ENCODE assay signal across 23 mouse cellular contexts in genomic region chr1:149021273-149021672, GRCm38 (mm10).
A peak's percentile ranks its signal among the peaks of the same experiment; 100 is the strongest.
DNase-seq lines count a peak whose midpoint lies in the region; ATAC-seq and TF ChIP-seq lines count a peak whose summit lies in the region.
"Had no signal": no experiment of that assay in that cellular context is flagged by ENCODE, and none has a peak within 500 bp of the region (broad histone marks: within the 10 kb centered on the region; RNA-seq: fewer than 3 reads in every experiment).

No protein-coding gene starts in this region.

- WGBS in hindbrain, embryonic 11.5 days, result 97% methylated on average over 1 of the region's 1 CpGs
- 90% methylated on average over 1 of the region's 1 CpGs for WGBS in hindbrain, embryonic 10.5 days
- WGBS in hindbrain, embryonic 16.5 days, result 74% methylated on average over 1 of the region's 1 CpGs
- WGBS in hindbrain, embryonic 14.5 days, result 77% methylated on average over 1 of the region's 1 CpGs
- 81% methylated on average over 1 of the region's 1 CpGs for WGBS in midbrain, postnatal 0 days
- 89% methylated on average over 1 of the region's 1 CpGs for WGBS in midbrain, embryonic 11.5 days
- 64% methylated on average over 1 of the region's 1 CpGs for WGBS in hindbrain, postnatal 0 days

- no peaks in the 10 kb centered on the region for H3K4me1 ChIP-seq in hindbrain, embryonic 11.5 days (replicated peaks; ENCODE audit: control insufficient read depth, insufficient read depth, low read length)
- no peaks in the 10 kb centered on the region for H3K4me1 ChIP-seq in hindbrain, embryonic 10.5 days (replicated peaks)
- H3K4me1 ChIP-seq in hindbrain, embryonic 16.5 days (ENCODE audit: control insufficient read depth, insufficient read depth, low read depth, low read length), result no peaks in the 10 kb centered on the region
- no peaks in the 10 kb centered on the region for H3K4me1 ChIP-seq in hindbrain, embryonic 14.5 days (replicated peaks; ENCODE audit: control insufficient read depth, insufficient read depth, low read length)
- no peaks in the 10 kb centered on the region for H3K4me1 ChIP-seq in midbrain, postnatal 0 days (ENCODE audit: insufficient read depth, low read length)
- H3K4me1 ChIP-seq in midbrain, embryonic 11.5 days (ENCODE audit: control insufficient read depth, insufficient read depth, low read length), result no peaks in the 10 kb centered on the region
- H3K4me1 ChIP-seq in hindbrain, postnatal 0 days (ENCODE audit: insufficient read depth, low read length), result no peaks in the 10 kb centered on the region
- H3K4me1 ChIP-seq: embryonic facial prominence, embryonic 13.5 days; embryonic facial prominence, embryonic 15.5 days; forebrain, embryonic 10.5 days; forebrain, embryonic 12.5 days had no signal

- H3K4me3 ChIP-seq in hindbrain, embryonic 11.5 days (ENCODE audit: low read depth, low read length), result no peak overlapping the region
- no peak overlapping the region for H3K4me3 ChIP-seq in hindbrain, embryonic 10.5 days
- no peak overlapping the region for H3K4me3 ChIP-seq in hindbrain, embryonic 16.5 days (ENCODE audit: low read length)
- no peak overlapping the region for H3K4me3 ChIP-seq in hindbrain, embryonic 14.5 days (replicated peaks; ENCODE audit: low read length)
- no peak overlapping the region for H3K4me3 ChIP-seq in midbrain, postnatal 0 days (ENCODE audit: low read depth, low read length)
- no peak overlapping the region for H3K4me3 ChIP-seq in midbrain, embryonic 11.5 days (ENCODE audit: low read depth, low read length)
- no peak overlapping the region for H3K4me3 ChIP-seq in hindbrain, postnatal 0 days (ENCODE audit: low read length)
- H3K4me3 ChIP-seq: embryonic facial prominence, embryonic 13.5 days; embryonic facial prominence, embryonic 15.5 days; erythroblast, embryonic 14.5 days; forebrain, embryonic 10.5 days; forebrain, embryonic 12.5 days had no signal

- no peaks in the 10 kb centered on the region for H3K27me3 ChIP-seq in hindbrain, embryonic 11.5 days (ENCODE audit: control insufficient read depth, insufficient read depth, low read length)
- H3K27me3 ChIP-seq in hindbrain, embryonic 10.5 days (ENCODE audit: insufficient read depth, poor library complexity, severe bottlenecking), result no peaks in the 10 kb centered on the region
- H3K27me3 ChIP-seq in hindbrain, embryonic 16.5 days (replicated peaks; ENCODE audit: control insufficient read depth, insufficient read depth, low read length), result no peaks in the 10 kb centered on the region
- no peaks in the 10 kb centered on the region for H3K27me3 ChIP-seq in hindbrain, embryonic 14.5 days (ENCODE audit: control insufficient read depth, insufficient read depth, low read length)
- H3K27me3 ChIP-seq in midbrain, postnatal 0 days (ENCODE audit: insufficient read depth, low read length), result no peaks in the 10 kb centered on the region
- H3K27me3 ChIP-seq in midbrain, embryonic 11.5 days (ENCODE audit: control insufficient read depth, insufficient read depth, low read length), result no peaks in the 10 kb centered on the region
- H3K27me3 ChIP-seq in hindbrain, postnatal 0 days (ENCODE audit: insufficient read depth, low read length), result no peaks in the 10 kb centered on the region
- H3K27me3 ChIP-seq: embryonic facial prominence, embryonic 13.5 days; embryonic facial prominence, embryonic 15.5 days; forebrain, embryonic 12.5 days had no signal

- no peak overlapping the region for H3K4me2 ChIP-seq in hindbrain, embryonic 11.5 days (replicated peaks; ENCODE audit: low read depth, low read length)
- H3K4me2 ChIP-seq in hindbrain, embryonic 16.5 days (ENCODE audit: low read length), result no peak overlapping the region
- no peak overlapping the region for H3K4me2 ChIP-seq in hindbrain, embryonic 14.5 days (replicated peaks)
- no peak overlapping the region for H3K4me2 ChIP-seq in midbrain, postnatal 0 days (ENCODE audit: low read depth, low read length, poor library complexity, severe bottlenecking)
- no peak overlapping the region for H3K4me2 ChIP-seq in midbrain, embryonic 11.5 days
- H3K4me2 ChIP-seq in hindbrain, postnatal 0 days (ENCODE audit: low read depth, low read length), result no peak overlapping the region
- H3K4me2 ChIP-seq: embryonic facial prominence, embryonic 13.5 days; embryonic facial prominence, embryonic 15.5 days; forebrain, embryonic 12.5 days had no signal

- no peaks in the 10 kb centered on the region for H3K36me3 ChIP-seq in hindbrain, embryonic 11.5 days (ENCODE audit: control insufficient read depth, insufficient read depth, low read length)
- no peaks in the 10 kb centered on the region for H3K36me3 ChIP-seq in hindbrain, embryonic 10.5 days
- no peaks in the 10 kb centered on the region for H3K36me3 ChIP-seq in hindbrain, embryonic 16.5 days (ENCODE audit: control insufficient read depth, insufficient read depth, low read length)
- no peaks in the 10 kb centered on the region for H3K36me3 ChIP-seq in hindbrain, embryonic 14.5 days (replicated peaks; ENCODE audit: control insufficient read depth, insufficient read depth)
- H3K36me3 ChIP-seq in midbrain, postnatal 0 days (ENCODE audit: insufficient read depth, low read length), result no peaks in the 10 kb centered on the region
- H3K36me3 ChIP-seq in midbrain, embryonic 11.5 days (ENCODE audit: control insufficient read depth, insufficient read depth, low read length), result no peaks in the 10 kb centered on the region
- H3K36me3 ChIP-seq in hindbrain, postnatal 0 days (ENCODE audit: insufficient read depth, low read length), result no peaks in the 10 kb centered on the region
- H3K36me3 ChIP-seq: embryonic facial prominence, embryonic 13.5 days; embryonic facial prominence, embryonic 15.5 days; forebrain, embryonic 10.5 days; forebrain, embryonic 12.5 days had no signal

- no peak overlapping the region for H3K27ac ChIP-seq in hindbrain, embryonic 11.5 days (ENCODE audit: low read depth, low read length)
- no peak overlapping the region for H3K27ac ChIP-seq in hindbrain, embryonic 10.5 days
- H3K27ac ChIP-seq in hindbrain, embryonic 16.5 days (ENCODE audit: low read depth, low read length), result no peak overlapping the region
- no peak overlapping the region for H3K27ac ChIP-seq in hindbrain, embryonic 14.5 days
- no peak overlapping the region for H3K27ac ChIP-seq in midbrain, postnatal 0 days (ENCODE audit: low read depth, low read length)
- no peak overlapping the region for H3K27ac ChIP-seq in midbrain, embryonic 11.5 days (ENCODE audit: low read depth, low read length)
- H3K27ac ChIP-seq in hindbrain, postnatal 0 days, result no peak overlapping the region
- H3K27ac ChIP-seq: embryonic facial prominence, embryonic 13.5 days; embryonic facial prominence, embryonic 15.5 days; forebrain, embryonic 10.5 days; forebrain, embryonic 12.5 days had no signal

- no peak for DNase-seq in hindbrain, embryonic 11.5 days (ENCODE audit: low spot score)
- no peak for DNase-seq in hindbrain, embryonic 10.5 days (ENCODE audit: low spot score)
- DNase-seq in hindbrain, embryonic 14.5 days (ENCODE audit: low spot score), result no peak
- DNase-seq in midbrain, postnatal 0 days (ENCODE audit: low spot score), result peak; percentile 67
- no peak for DNase-seq in midbrain, embryonic 11.5 days (ENCODE audit: low spot score, missing footprints)
- DNase-seq in hindbrain, postnatal 0 days (ENCODE audit: low spot score), result peak; percentile 47
- no peak for DNase-seq in urinary bladder, postnatal 36 days (ENCODE audit: low spot score in 2 of 2)
- DNase-seq: adrenal gland, adult 2 months; adrenal gland, postnatal 10 days; adrenal gland, postnatal 25 days; cerebellum, adult 11 months; cerebellum, adult 2 months; cerebellum, adult 9-10 months; cerebellum, postnatal 36 days; embryo, embryonic 11 days had no signal

- TF ChIP-seq CTCF in midbrain, postnatal 0 days (IDR thresholded peaks at IDR 0.05), result no peak
- no peak for TF ChIP-seq CTCF in hindbrain, postnatal 0 days (IDR thresholded peaks at IDR 0.05; ENCODE audit: low read depth)

- no peaks in the 10 kb centered on the region for H3K9me3 ChIP-seq in hindbrain, embryonic 11.5 days (ENCODE audit: control insufficient read depth, low read length)
- no peaks in the 10 kb centered on the region for H3K9me3 ChIP-seq in hindbrain, embryonic 10.5 days
- no peaks in the 10 kb centered on the region for H3K9me3 ChIP-seq in hindbrain, embryonic 16.5 days (ENCODE audit: control insufficient read depth, low read length)
- no peaks in the 10 kb centered on the region for H3K9me3 ChIP-seq in hindbrain, embryonic 14.5 days (ENCODE audit: control insufficient read depth, low read length)
- no peaks in the 10 kb centered on the region for H3K9me3 ChIP-seq in midbrain, postnatal 0 days (ENCODE audit: low read length)
- no peaks in the 10 kb centered on the region for H3K9me3 ChIP-seq in midbrain, embryonic 11.5 days (ENCODE audit: control insufficient read depth, low read length)
- no peaks in the 10 kb centered on the region for H3K9me3 ChIP-seq in hindbrain, postnatal 0 days (ENCODE audit: low read length)
- H3K9me3 ChIP-seq: embryonic facial prominence, embryonic 13.5 days; embryonic facial prominence, embryonic 15.5 days; forebrain, embryonic 10.5 days; forebrain, embryonic 12.5 days had no signal

- H3K9ac ChIP-seq in hindbrain, embryonic 11.5 days (ENCODE audit: low read depth, low read length), result no peak overlapping the region
- no peak overlapping the region for H3K9ac ChIP-seq in hindbrain, embryonic 16.5 days (ENCODE audit: low read depth, low read length)
- no peak overlapping the region for H3K9ac ChIP-seq in hindbrain, embryonic 14.5 days
- no peak overlapping the region for H3K9ac ChIP-seq in midbrain, postnatal 0 days (replicated peaks; ENCODE audit: low read length, poor library complexity, severe bottlenecking)
- no peak overlapping the region for H3K9ac ChIP-seq in midbrain, embryonic 11.5 days (ENCODE audit: low read length)
- no peak overlapping the region for H3K9ac ChIP-seq in hindbrain, postnatal 0 days (replicated peaks; ENCODE audit: low read length)
- H3K9ac ChIP-seq: embryonic facial prominence, embryonic 13.5 days; embryonic facial prominence, embryonic 15.5 days; forebrain, embryonic 12.5 days had no signal

- peak; percentile 33; the same call in 1 of the 2 replicates for ATAC-seq in hindbrain, embryonic 11.5 days (ENCODE audit: low FRiP score)
- peak; percentile 58; the same call in 1 of the 2 replicates for ATAC-seq in hindbrain, embryonic 16.5 days
- no peak for ATAC-seq in hindbrain, embryonic 14.5 days (ENCODE audit: low FRiP score)
- no peak for ATAC-seq in midbrain, postnatal 0 days (ENCODE audit: low FRiP score)
- no peak for ATAC-seq in midbrain, embryonic 11.5 days (ENCODE audit: low FRiP score)
- peak; percentile 74 for ATAC-seq in hindbrain, postnatal 0 days
- ATAC-seq: forebrain, embryonic 14.5 days; forebrain, embryonic 16.5 days had no signal

Comparison
In these comparisons a context has a peak if more than half of its experiments do, and no peak if none do; other contexts are left out.
1. ATAC-seq: peak in hindbrain, embryonic 11.5 days (single experiment), hindbrain, embryonic 16.5 days (single experiment) and hindbrain, postnatal 0 days (single experiment); none in hindbrain, embryonic 14.5 days (single experiment), midbrain, postnatal 0 days (single experiment) and midbrain, embryonic 11.5 days (single experiment).
2. DNase-seq: peak in midbrain, postnatal 0 days (single experiment) and hindbrain, postnatal 0 days (single experiment); none in hindbrain, embryonic 11.5 days (single experiment), hindbrain, embryonic 10.5 days (single experiment), hindbrain, embryonic 14.5 days (single experiment), midbrain, embryonic 11.5 days (single experiment) and urinary bladder, postnatal 36 days (0 of 2).